Mouse (Mus musculus) kidney, postnatal 36 days (tissue): Measurements from ENCODE around the gene Retreg3.
"Not testable (repeated sequence)": the region's sequence is repeated elsewhere in the genome, so short reads cannot be mapped to it uniquely, and the experiment has no call there.

ENCODE experiments used
- DNase-seq, 2 experiments: peaks; one replicate each; pipeline ENCODE4 v3.0.0; 2021 to 2022; ENCODE audit warnings: mixed read lengths in 2 of 2

The Retreg3 gene

GRCm38 (mm10) chr11:101119761-101120544 is at the start of gene Retreg3, which contains the start of gene Tubg1:
Gene Retreg3, minus strand, starts transcription at chr11:101119893.
Gene Tubg1, plus strand, starts transcription at chr11:101119938.
- peak; percentile 98 to 99 for DNase-seq

GRCm38 (mm10) chr11:101168301-101168980 is 48.7 kb upstream of the Retreg3 start:
- peak; percentile 60 to 77 for DNase-seq

- DNase-seq = no peak
Measured at GRCm38 (mm10) chr11:101167963-101168300, 48.2 kb upstream of the Retreg3 start.

GRCm38 (mm10) chr11:101167211-101167962 is 47.7 kb upstream of the Retreg3 start:
- no peak for DNase-seq

GRCm38 (mm10) chr11:101166357-101166756 is 46.7 kb upstream of the Retreg3 start:
- no peak for DNase-seq

GRCm38 (mm10) chr11:101164677-101165580 is 45.2 kb upstream of the Retreg3 start:
- no peak for DNase-seq

- no peak for DNase-seq
Measured at GRCm38 (mm10) chr11:101164351-101164665, 44.6 kb upstream of the Retreg3 start.

GRCm38 (mm10) chr11:101163476-101164350 is 44.0 kb upstream of the Retreg3 start:
- DNase-seq = peak; percentile 70 to 82

- DNase-seq = peak; percentile 76 to 82
Measured at GRCm38 (mm10) chr11:101162772-101163171, 43.1 kb upstream of the Retreg3 start.

- no peak for DNase-seq
Measured at GRCm38 (mm10) chr11:101162301-101162700, 42.6 kb upstream of the Retreg3 start.

- no peak for DNase-seq
Measured at GRCm38 (mm10) chr11:101161551-101161950, 41.9 kb upstream of the Retreg3 start.

- not testable (repeated sequence) for DNase-seq
Measured at GRCm38 (mm10) chr11:101160981-101161505, 41.4 kb upstream of the Retreg3 start.

- DNase-seq = not testable (repeated sequence)
Measured at GRCm38 (mm10) chr11:101160151-101160550, 40.5 kb upstream of the Retreg3 start.

GRCm38 (mm10) chr11:101155728-101156371 is 36.2 kb upstream of the Retreg3 start, which contains the start of gene Tubg2:
Gene Tubg2, plus strand, starts transcription at chr11:101155907.
- DNase-seq = peak; percentile 53 to 72

- DNase-seq = no peak
Measured at GRCm38 (mm10) chr11:101155151-101155550, 35.5 kb upstream of the Retreg3 start.

- DNase-seq = no peak
Measured at GRCm38 (mm10) chr11:101154648-101155047, 35.0 kb upstream of the Retreg3 start.

- no peak for DNase-seq
Measured at GRCm38 (mm10) chr11:101152825-101153224, 33.1 kb upstream of the Retreg3 start.

GRCm38 (mm10) chr11:101151063-101151462 is 31.4 kb upstream of the Retreg3 start:
- DNase-seq = no peak

GRCm38 (mm10) chr11:101149178-101150105 is 29.7 kb upstream of the Retreg3 start:
- no peak for DNase-seq
